Mouse (Mus musculus) hindbrain, postnatal 0 days (tissue): Measurements from ENCODE around the gene Tyrp1. TPM values are rescaled to one million over a fixed set of nuclear protein-coding genes. Genes with fewer than 3 reads are reported as not detected.

Experiments used
- ATAC-seq: fragments of 200-750 bp; cut with Nextera tagmentation; 2 replicates; pipeline ENCODE4 v1.8.0; 2017; ENCODE audit warnings: mild to moderate bottlenecking, moderate TSS enrichment, moderate library complexity
- DNase-seq: peaks from one replicate; pipeline ENCODE4 v3.0.0-alpha.2; 2015; ENCODE audit warnings: low spot score
- H3K27ac ChIP-seq: fragments of 300-500 bp; sonication (generic); 2 replicates; pipeline ENCODE4 v1.5.1; 2014; ENCODE audit warnings: mild to moderate bottlenecking
- H3K27me3 ChIP-seq: fragments of 300-500 bp; sonication (generic); 2 replicates; pipeline ENCODE4 v1.6.1; 2014; ENCODE audit warnings: low read length, mixed read lengths; ENCODE audit not compliant: insufficient read depth
- H3K36me3 ChIP-seq: fragments of 300-500 bp; sonication (generic); 2 replicates; pipeline ENCODE4 v1.6.1; 2014; ENCODE audit warnings: low read length, mixed read lengths; ENCODE audit not compliant: insufficient read depth
- H3K4me1 ChIP-seq: fragments of 300-500 bp; sonication (generic); 2 replicates; pipeline ENCODE4 v1.6.1; 2014; ENCODE audit warnings: antibody characterized with exemption, low read length, mixed read lengths; ENCODE audit not compliant: insufficient read depth
- H3K4me2 ChIP-seq: fragments of 300-500 bp; sonication (generic); 2 replicates; pipeline ENCODE4 v1.6.1; 2014; ENCODE audit warnings: low read depth, mild to moderate bottlenecking, low read length, moderate library complexity, mixed read lengths
- H3K4me3 ChIP-seq: fragments of 300-500 bp; sonication (generic); 2 replicates; pipeline ENCODE4 v1.5.1; 2014; ENCODE audit warnings: low read length
- H3K9ac ChIP-seq: fragments of 300-500 bp; sonication (generic); replicated peaks from 2 replicates; pipeline ENCODE4 v1.6.1; 2014; ENCODE audit warnings: mild to moderate bottlenecking, low read length, moderate library complexity, mixed read lengths
- H3K9me3 ChIP-seq: fragments of 300-500 bp; sonication (generic); 2 replicates; pipeline ENCODE4 v1.6.1; 2016; ENCODE audit warnings: low read length, mixed read lengths
- CTCF ChIP-seq: IDR thresholded peaks from 2 replicates; pipeline ENCODE4 v1.5.1; 2016; ENCODE audit warnings: antibody characterized with exemption, control low read depth, low read depth
- WGBS: fragments of 180-500 bp; shearing (Covaris S2); extraction: QIAGEN DNeasy Blood & Tissue Kit; methylation state at CpG from one replicate; pipeline ENCODE4 v1.1.7; 2014; 5-methylcytosine and 5-hydroxymethylcytosine counted together
- polyA plus RNA-seq: library from polyadenylated mRNA; unstranded; fragments of >200 nt; fragmentation: Nextera tagmentation; extraction: Ambion mirVana; gene quantifications from 2 replicates; pipeline ENCODE4 v1.2.1, GENCODE M21; 2015
- total RNA-seq: library from RNA; depleted of rRNA; stranded (reverse); fragments of >200 nt; gene quantifications from 2 replicates; pipeline ENCODE4 v1.2.3, GENCODE M21; 2014; rRNA removed

Gene Tyrp1
- 0.26 TPM in 1 of 2 replicates, not detected in the other for total RNA-seq
- polyA plus RNA-seq: 0.13 and 0.20 TPM in 2 replicates

DNA sequence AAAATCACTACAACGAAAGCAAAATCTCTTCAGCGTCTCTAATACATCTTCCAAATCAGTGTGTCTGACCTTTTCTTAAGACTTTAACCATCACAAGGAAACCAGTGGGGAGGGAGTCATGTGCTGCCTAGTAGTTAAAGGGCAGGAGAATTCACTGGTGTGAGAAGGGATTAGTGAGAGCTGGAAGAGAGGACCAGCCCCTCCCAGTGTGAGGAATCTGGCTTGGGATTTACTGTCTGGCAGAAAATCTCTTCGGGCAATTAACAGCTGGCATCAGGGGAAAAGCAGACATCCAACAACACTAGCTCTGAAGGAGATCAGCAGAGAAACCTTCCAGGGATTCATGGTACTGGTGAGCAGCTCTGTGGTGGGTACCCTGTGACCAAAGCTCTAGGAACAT lies at the start of gene Tyrp1:
Gene Tyrp1, plus strand, starts transcription at position 74 of the 400 bp plus-strand sequence.
- TF ChIP-seq CTCF: no peak
- ATAC-seq: peak; percentile 66
- H3K4me3 ChIP-seq: no peak within 1 kb of the TSS

DNA sequence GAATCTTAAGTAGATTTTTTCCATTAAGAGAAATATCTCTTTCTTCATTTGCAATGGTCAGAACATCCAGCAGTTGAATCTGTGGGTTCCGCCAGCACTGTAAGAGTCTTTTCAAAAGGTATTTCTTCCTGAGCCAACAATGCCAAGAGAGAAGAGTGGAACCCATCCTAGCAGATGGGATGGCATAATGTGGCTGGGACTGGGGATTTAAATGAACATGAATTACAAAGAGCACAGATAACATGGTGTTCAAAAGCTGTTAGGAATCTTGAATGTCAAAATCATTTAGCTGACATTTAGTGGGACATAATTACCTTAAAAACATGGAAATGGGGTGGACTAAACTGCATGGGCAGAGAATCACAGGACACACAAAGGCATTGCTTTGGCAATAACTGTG lies 45.6 kb upstream of the Tyrp1 start:
- no peaks in the 10 kb centered on the region for H3K4me1 ChIP-seq
- no peaks in the 10 kb centered on the region for H3K27me3 ChIP-seq
- no peak overlapping the region for H3K9ac ChIP-seq
- no peak overlapping the region for H3K4me3 ChIP-seq
- no peaks in the 10 kb centered on the region for H3K9me3 ChIP-seq
- no peak for DNase-seq
- 80% methylated on average over 1 of the region's 1 CpGs for WGBS
- no peaks in the 10 kb centered on the region for H3K36me3 ChIP-seq
- no peak overlapping the region for H3K27ac ChIP-seq
- no peak overlapping the region for H3K4me2 ChIP-seq
- no peak for ATAC-seq
- no peak for TF ChIP-seq CTCF

More for the DNA sequence above, at the start of gene Tyrp1:
- Histone ChIP-seq H3K27ac (no peak within 1 kb of the TSS), H3K27me3 (no peaks in the 10 kb centered on the region), H3K9me3 (no peaks in the 10 kb centered on the region), H3K9ac (no peak within 1 kb of the TSS), H3K4me2 (no peak within 1 kb of the TSS), H3K36me3 (no peaks in the 10 kb centered on the region), H3K4me1 (no peaks in the 10 kb centered on the region)
- 39% methylated on average over 3 of the region's 3 CpGs for WGBS
- peak; percentile 43 for DNase-seq

DNA sequence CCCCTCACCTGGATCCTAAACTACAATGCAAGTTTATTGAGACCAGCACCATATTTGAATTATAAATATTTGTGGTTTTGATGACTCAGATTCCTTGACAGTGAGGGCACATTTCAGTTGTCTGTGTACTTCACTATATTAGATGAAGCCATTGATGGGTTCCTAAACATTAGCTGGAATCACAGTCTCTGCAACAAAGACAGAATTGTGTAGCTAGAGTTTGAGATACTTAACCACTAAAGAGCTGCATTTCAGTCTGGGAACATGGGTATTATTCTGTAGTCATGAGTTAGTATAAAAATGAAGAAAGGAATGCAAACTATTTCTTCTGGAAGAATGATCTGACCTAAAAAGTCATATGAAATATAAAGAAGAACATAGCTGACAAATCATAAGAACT lies 14.4 kb upstream of the Tyrp1 start:
- H3K27ac ChIP-seq: no peak overlapping the region
- DNase-seq: no peak
- H3K4me3 ChIP-seq: no peak overlapping the region
- H3K9ac ChIP-seq: no peak overlapping the region
- no peaks in the 10 kb centered on the region for H3K36me3 ChIP-seq
- H3K27me3 ChIP-seq: no peaks in the 10 kb centered on the region
- no peaks in the 10 kb centered on the region for H3K9me3 ChIP-seq
- H3K4me2 ChIP-seq: no peak overlapping the region
- ATAC-seq: no peak
- TF ChIP-seq CTCF: no peak
- H3K4me1 ChIP-seq: no peaks in the 10 kb centered on the region

DNA sequence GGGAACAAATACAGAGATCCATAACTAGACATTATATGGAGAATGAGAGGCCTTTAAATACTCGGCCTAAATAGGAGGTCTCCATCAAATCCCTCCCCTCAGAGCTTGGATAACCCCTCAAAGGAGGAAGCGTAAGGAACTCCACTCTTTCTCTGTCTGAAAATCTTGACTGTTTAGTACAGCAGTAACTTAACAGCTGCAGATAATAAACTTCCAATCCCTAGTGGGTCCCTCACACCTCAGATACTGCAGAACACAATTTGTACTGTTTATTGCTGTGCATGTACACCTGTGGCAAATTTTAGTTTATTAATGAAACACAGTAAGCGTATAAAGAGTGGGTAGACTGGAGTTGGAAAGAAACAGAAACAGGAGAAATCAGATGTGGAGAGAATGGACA lies 12.0 kb upstream of the Tyrp1 start:
- no peak overlapping the region for H3K9ac ChIP-seq
- DNase-seq (no peak), ATAC-seq (no peak)
- H3K27ac ChIP-seq: no peak overlapping the region
- no peak overlapping the region for H3K4me2 ChIP-seq
- TF ChIP-seq CTCF: no peak
- H3K36me3 ChIP-seq: no peaks in the 10 kb centered on the region
- 81% methylated on average over 3 of the region's 3 CpGs for WGBS
- H3K4me1 ChIP-seq: no peaks in the 10 kb centered on the region
- no peaks in the 10 kb centered on the region for H3K27me3 ChIP-seq
- no peaks in the 10 kb centered on the region for H3K9me3 ChIP-seq
- no peak overlapping the region for H3K4me3 ChIP-seq

DNA sequence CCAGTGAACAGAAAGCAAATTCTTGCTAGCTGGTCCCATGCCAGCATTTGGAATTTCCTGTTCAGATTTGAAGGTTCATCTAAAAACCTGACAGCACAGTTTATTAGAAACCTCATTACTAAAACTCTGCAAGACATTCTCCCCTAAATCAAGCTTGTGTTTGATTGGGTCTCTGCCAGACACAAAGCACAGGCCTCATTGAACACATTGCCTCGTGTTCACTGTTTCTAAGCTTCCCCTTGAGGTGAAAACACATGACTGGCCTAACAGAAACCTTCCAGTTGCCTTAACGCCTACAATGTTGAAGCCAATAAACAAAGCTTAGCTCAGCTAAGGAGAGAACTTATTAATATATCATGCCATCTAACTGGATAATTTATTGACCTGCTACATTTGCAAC lies 5.7 kb upstream of the Tyrp1 start:
- Histone ChIP-seq H3K9ac (no peak overlapping the region), H3K27me3 (no peaks in the 10 kb centered on the region), H3K4me3 (no peak overlapping the region), H3K9me3 (no peaks in the 10 kb centered on the region), H3K36me3 (no peaks in the 10 kb centered on the region), H3K4me1 (no peaks in the 10 kb centered on the region), H3K4me2 (no peak overlapping the region), H3K27ac (no peak overlapping the region)
- 20% methylated on average over 2 of the region's 2 CpGs for WGBS
- no peak for ATAC-seq
- peak; percentile 26 for DNase-seq
- no peak for TF ChIP-seq CTCF

GRCm38 (mm10) chr4:80839317-80839716 lies 5.4 kb downstream of the Tyrp1 start:
- no peak for ATAC-seq
- H3K27me3 ChIP-seq: no peaks in the 10 kb centered on the region
- H3K9ac ChIP-seq: no peak overlapping the region
- no peaks in the 10 kb centered on the region for H3K4me1 ChIP-seq
- no peaks in the 10 kb centered on the region for H3K36me3 ChIP-seq
- H3K4me3 ChIP-seq: no peak overlapping the region
- no peak overlapping the region for H3K4me2 ChIP-seq
- WGBS: 63% methylated on average over 4 of the region's 4 CpGs
- no peak for DNase-seq
- H3K9me3 ChIP-seq: no peaks in the 10 kb centered on the region
- TF ChIP-seq CTCF: no peak
- H3K27ac ChIP-seq: no peak overlapping the region

DNA sequence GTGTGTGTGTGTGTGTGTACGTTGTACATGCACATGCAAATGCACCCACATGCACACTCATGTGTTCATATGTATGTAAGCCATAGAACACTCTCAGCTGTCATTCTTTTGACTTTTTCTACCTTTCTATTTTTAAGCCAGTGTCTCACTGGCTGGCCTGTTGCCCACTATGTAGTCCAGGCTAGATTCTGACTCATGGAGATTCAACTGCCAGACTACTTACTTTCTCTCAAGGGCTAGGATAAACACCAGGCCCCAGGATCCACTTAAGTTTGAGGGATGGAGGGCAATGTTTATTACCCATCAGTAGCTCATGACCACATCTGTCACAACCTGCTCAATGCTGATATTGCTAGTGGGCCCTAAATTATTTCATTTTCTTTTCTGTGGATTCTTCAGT lies 8.1 kb downstream of the Tyrp1 start:
- TF ChIP-seq CTCF: no peak
- no peaks in the 10 kb centered on the region for H3K4me1 ChIP-seq
- H3K9ac ChIP-seq: no peak overlapping the region
- H3K27me3 ChIP-seq: no peaks in the 10 kb centered on the region
- 94% methylated on average over 1 of the region's 1 CpGs for WGBS
- ATAC-seq: no peak
- DNase-seq: no peak
- H3K27ac ChIP-seq: no peak overlapping the region
- H3K36me3 ChIP-seq: no peaks in the 10 kb centered on the region
- no peaks in the 10 kb centered on the region for H3K9me3 ChIP-seq
- no peak overlapping the region for H3K4me2 ChIP-seq
- H3K4me3 ChIP-seq: no peak overlapping the region

GRCm38 (mm10) chr4:80843752-80844151 lies 9.8 kb downstream of the Tyrp1 start:
- no peaks in the 10 kb centered on the region for H3K9me3 ChIP-seq
- H3K27ac ChIP-seq: no peak overlapping the region
- no peak for TF ChIP-seq CTCF
- no peak overlapping the region for H3K4me3 ChIP-seq
- H3K36me3 ChIP-seq: no peaks in the 10 kb centered on the region
- no peaks in the 10 kb centered on the region for H3K27me3 ChIP-seq
- ATAC-seq: no peak
- DNase-seq: no peak
- H3K4me1 ChIP-seq: no peaks in the 10 kb centered on the region
- no peak overlapping the region for H3K9ac ChIP-seq
- no peak overlapping the region for H3K4me2 ChIP-seq
